Mouse (Mus musculus) cerebellum, adult 9-10 months (tissue): ENCODE measurements around the gene Unc5c.
A peak's percentile ranks its signal among the peaks of the same experiment; 100 is the strongest.

Experiments used
- DNase-seq: peaks from one replicate; pipeline ENCODE4 v3.0.0; 2022

Gene Unc5c

GRCm38 (mm10) chr3:141719050-141719449 is 254.0 kb downstream of the Unc5c start:
- no peak for DNase-seq

- DNase-seq = no peak
Observed at GRCm38 (mm10) chr3:141724499-141724898, 259.5 kb downstream of the Unc5c start.

DNA sequence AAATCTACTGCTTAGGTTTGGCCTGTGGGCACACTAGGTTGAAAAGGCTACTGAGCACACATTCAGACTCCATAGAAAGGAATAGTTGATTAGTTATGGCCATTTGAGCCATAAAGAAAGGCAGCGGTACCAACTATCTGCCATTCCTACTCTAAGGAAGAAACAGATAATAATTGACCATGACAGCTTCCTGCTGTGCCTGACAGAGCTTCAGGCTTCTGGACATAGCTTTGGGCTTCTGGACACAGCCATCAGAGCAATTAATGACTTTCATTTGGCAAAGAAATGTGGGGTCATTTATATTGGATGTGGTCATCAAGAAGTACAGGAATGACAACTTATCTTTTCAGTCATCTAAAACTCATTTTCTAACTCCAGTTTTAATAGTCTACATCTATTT is 260.4 kb downstream of the Unc5c start:
- peak; percentile 48 for DNase-seq

DNA sequence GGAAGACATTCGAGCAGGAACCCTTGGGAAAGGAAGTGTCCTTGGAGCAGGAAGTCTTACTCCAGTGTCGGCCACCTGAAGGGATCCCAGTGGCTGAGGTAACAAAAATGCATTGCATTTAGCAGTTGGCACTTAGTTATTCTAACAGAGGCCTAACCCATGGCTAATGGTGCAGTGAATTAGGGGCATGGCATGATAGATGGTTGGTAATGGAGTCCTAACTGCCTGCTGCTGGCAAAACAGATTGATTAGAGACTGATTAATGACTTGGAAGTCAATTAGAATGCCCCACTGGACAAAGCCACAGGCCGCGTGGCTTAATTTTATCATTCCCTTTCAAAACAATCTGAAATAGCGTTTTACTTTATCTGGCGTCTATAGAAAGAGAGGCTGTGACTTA is 268.8 kb downstream of the Unc5c start:
- DNase-seq = no peak

DNA sequence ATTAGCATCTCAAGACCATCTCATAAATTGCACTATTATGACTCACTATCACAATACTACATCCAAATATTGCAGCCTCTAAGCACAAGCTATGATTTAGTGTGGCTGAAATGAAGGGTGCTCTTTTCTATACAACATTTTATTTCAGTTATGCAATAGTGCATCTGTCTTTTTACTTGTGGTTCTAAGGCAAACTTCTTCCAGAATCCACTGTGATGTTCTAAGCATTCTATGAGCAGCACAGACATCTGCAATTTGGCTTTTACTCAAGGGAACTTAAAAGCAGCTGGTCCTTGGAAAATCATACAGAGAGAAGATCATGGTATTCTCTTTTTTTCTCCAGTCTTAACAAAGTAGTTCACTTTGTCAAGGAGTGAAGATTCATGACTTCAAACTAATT is 270.3 kb downstream of the Unc5c start:
- DNase-seq = no peak

GRCm38 (mm10) chr3:141745322-141745721 is 280.3 kb downstream of the Unc5c start:
- no peak for DNase-seq

DNA sequence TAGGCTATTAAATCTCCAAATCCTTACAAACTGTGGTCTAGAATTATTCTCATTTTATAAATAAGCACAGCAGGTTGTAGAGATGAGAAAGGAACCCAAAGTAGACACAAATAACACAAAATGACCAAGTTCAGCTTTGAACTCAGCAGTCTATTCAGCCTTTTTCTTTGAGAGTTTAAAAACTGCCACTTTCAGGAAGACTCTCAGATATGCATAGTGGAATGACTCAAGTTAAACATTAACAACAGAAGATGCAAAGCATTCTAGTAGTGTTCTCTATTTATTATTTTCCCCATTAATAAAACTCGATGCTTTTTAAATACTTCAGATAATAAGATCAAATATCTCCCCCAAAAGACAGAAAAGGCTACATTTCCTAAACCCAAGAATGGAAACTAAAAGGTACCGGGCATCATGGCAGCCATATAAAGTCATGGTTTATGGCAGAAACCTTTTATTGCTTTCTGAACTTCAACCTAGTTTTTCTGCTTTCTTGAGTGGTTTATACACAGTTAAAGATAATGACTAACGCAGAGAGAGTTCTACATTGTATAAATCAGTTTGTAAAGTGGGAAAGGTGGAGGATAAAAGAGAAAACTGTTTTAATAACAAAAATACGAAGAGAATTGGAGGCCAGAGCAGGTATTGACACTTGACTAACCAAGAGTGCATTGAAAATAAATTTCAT is 283.8 kb downstream of the Unc5c start:
- DNase-seq = no peak

- no peak for DNase-seq
Observed at GRCm38 (mm10) chr3:141752172-141752571, 287.2 kb downstream of the Unc5c start.

GRCm38 (mm10) chr3:141757259-141757658 is 292.2 kb downstream of the Unc5c start:
- no peak for DNase-seq

GRCm38 (mm10) chr3:141778411-141778919 is 313.4 kb downstream of the Unc5c start:
- no peak for DNase-seq

DNA sequence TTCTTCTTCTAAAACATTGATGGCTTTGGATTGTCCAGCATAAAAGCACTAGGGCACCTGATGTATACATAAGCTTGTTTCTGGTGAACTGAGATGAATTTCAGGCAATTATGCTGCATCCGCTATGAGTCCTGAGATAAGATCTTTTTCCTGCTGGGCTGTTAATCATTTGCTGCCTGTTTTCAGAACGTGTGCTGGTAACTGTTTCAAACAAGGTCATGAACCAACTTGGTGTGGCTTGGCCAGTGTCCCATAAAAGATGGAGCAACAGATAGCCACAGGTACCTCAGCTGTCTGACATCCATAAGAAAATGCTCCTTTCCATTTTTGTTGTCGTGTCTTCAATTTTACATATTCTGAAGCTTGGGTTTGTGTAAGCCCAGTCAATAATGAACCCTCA is 314.2 kb downstream of the Unc5c start:
- no peak for DNase-seq

DNA sequence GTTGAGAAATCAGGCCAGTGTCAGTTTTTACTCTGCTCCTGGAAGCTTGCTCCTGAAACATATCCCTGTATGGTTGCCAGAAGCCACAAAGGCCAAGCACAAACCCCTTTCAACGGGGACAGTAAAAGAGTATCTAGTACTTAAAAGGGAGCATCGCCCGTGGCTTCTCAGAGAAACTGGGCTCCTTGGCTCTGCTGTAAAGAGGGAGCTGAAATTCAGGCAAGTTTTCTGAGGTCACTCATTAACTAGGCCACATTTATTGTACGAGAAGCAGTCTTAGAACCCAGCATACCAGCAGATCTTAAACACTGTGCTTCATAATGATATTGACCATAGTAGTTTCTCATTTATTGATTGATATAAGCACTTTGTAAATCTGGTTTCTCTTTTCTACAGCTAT is 317.5 kb downstream of the Unc5c start:
- DNase-seq = peak; percentile 24

DNA sequence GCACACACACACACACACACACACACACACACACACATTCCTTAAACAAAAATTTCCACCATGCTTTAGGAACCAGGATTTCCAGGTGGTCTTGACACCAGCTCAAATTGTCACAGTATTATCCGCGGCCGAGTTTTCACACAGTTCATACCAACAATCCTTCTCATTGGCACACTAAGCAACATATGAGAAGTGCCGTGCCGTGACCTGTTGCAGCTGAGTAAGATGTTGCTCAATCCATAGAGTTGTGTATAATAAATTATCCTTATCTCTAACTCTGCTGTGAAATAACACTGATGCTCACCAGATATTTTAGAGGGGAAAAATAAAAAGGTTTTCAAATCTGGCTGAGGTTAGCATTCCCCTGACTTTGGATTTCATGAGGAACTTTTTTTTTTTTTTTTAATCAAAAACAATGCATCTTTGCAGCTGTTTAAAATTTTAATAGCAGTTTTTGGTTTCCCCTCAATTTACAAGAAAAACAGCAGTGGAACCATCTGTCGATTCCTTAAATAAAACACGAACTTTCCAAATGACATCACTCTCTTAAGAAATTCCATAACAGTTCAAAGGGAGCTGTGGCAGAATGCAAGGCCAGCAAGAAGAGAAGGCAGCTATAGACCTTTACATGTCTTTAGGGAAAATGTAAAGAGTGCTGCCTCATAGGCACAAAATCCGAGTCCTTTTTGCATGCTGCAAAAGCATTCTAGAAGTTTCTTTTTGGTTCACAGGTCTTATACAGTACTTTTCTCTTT is 326.2 kb downstream of the Unc5c start:
- DNase-seq = no peak

GRCm38 (mm10) chr3:141792106-141792505 is 327.1 kb downstream of the Unc5c start:
- no peak for DNase-seq

DNA sequence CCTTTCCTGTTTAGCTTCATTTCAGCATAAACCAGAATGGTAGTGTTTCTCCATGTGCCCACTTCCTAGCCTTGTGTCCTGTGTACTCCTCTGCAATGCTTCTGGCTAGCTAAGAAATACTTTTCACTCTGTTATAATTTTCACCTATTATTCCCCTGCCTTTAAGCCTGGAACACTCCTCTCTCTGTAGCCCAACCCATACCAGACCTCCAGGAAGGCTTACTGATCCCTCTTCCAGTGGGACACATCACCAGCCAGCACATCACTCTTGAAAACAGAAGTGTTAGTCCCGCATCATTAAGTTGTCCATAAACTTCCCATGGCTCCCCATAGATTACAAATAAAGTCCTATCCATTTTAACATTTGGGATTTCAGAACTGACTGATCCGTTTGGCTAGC is 328.7 kb downstream of the Unc5c start:
- DNase-seq = no peak

GRCm38 (mm10) chr3:141794371-141794770 is 329.4 kb downstream of the Unc5c start:
- no peak for DNase-seq

DNA sequence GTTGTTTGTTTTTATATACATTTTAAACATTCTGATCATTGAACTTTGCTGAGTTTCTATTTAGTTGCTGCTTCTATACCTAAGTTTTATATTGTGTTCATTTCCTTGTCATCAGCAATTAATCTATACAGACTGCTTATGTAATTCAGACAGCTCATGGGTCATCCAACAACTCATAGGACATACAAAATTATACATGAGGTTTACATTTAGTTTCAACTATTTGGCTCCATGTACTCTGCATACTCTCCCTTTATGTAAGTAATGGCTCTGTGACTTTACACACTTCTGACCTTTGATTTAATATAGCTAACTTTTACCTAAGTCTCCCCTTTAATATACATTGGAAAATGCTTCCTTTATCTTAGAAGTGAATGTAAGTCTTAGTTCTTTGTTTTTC is 332.4 kb downstream of the Unc5c start:
- DNase-seq = no peak

GRCm38 (mm10) chr3:141797789-141798188 is 332.8 kb downstream of the Unc5c start:
- DNase-seq = no peak

DNA sequence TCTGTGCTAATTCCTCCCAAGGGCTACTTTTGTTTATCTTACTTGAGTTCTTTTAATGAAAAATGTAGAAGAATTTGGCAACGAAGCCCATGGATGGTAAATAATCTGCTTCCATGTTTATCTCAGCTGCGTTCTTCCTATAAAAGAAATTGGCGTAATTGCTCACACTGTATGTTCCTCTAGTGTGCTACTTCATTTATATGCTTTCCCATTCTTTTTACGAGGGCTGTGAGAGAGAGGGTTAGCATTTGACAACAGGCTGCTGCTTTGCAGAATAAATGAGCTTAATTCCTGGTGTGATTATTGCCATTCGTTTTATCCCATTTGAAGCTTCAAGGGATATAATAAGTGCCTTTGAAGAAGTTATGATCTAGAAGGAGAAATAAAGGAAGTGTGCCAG is 339.1 kb downstream of the Unc5c start:
- DNase-seq = no peak

DNA sequence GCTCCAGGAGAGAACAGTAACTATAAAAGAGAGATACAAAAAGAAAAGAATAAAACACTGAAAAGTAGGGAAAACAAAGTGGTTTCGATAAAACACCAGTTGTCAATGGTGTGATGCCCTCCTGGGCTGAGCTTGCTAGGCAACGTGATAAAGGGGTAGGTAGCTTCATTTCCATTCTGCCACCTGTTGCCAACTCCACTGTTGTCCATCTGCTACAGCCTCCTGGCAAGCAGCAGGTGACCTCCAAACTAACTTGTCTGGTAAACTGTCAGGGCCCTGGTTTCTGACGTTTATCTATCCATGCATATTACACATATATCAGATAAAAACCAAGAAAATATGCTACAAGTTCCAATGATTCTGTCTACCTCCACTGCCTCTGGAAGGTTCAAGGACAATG is 344.6 kb downstream of the Unc5c start:
- peak; percentile 76 for DNase-seq

- DNase-seq = peak; percentile 77
Observed at GRCm38 (mm10) chr3:141810944-141811343, 345.9 kb downstream of the Unc5c start.

- no peak for DNase-seq
Observed at GRCm38 (mm10) chr3:141811348-141811747, 346.3 kb downstream of the Unc5c start.

DNA sequence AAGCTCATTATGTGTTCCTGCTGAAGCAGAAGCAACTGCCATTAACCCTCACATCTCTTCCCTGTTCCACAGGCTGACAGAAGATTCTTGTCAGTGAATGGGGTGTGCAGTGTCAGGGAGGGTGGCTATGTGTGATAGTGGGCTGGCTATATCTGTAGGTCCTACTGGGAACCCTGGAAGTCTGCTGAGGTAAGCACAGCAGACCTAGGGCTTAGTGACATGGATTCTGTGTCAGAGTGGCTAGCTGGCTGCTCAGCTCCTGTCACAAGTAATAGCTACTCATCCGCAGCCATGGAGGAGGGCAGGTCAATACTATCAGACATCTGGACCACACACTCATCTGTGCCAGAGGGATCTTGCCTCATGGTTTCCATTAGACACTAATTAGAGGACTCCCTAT is 349.8 kb downstream of the Unc5c start:
- DNase-seq = no peak

- DNase-seq = no peak
Observed at GRCm38 (mm10) chr3:141818615-141819312, 353.7 kb downstream of the Unc5c start.
